Mouse (Mus musculus) bone marrow macrophage, adult 2 months (primary cell): ENCODE measurements at regions not wholly inside any gene's neighbourhood (a gene's known extent, or its start where the extent isn't known, plus 50 kb on each side); places are given as distances from the start of the nearest gene placed in this dataset.

Experiments used
- H3K27ac ChIP-seq: 2 replicates; pipeline ENCODE4 v1.5.1; 2012; ENCODE audit warnings: low read depth, low read length; ENCODE audit not compliant: insufficient read depth
- H3K4me1 ChIP-seq: 2 replicates; pipeline ENCODE4 v1.6.1; 2012; ENCODE audit warnings: low read length; ENCODE audit not compliant: control insufficient read depth, insufficient read depth
- H3K4me3 ChIP-seq: 2 replicates; pipeline ENCODE4 v1.5.1; 2012; ENCODE audit warnings: mild to moderate bottlenecking, low read length, moderate library complexity; ENCODE audit not compliant: insufficient read depth
- CTCF ChIP-seq: IDR thresholded peaks from 2 replicates; pipeline ENCODE4 v1.5.1; 2012; ENCODE audit warnings: low read depth, mild to moderate bottlenecking, low read length, moderate library complexity
- POLR2A ChIP-seq: IDR thresholded peaks from 2 replicates; pipeline ENCODE4 v1.6.1; 2012; ENCODE audit warnings: mild to moderate bottlenecking, low read depth, low read length, borderline replicate concordance

DNA sequence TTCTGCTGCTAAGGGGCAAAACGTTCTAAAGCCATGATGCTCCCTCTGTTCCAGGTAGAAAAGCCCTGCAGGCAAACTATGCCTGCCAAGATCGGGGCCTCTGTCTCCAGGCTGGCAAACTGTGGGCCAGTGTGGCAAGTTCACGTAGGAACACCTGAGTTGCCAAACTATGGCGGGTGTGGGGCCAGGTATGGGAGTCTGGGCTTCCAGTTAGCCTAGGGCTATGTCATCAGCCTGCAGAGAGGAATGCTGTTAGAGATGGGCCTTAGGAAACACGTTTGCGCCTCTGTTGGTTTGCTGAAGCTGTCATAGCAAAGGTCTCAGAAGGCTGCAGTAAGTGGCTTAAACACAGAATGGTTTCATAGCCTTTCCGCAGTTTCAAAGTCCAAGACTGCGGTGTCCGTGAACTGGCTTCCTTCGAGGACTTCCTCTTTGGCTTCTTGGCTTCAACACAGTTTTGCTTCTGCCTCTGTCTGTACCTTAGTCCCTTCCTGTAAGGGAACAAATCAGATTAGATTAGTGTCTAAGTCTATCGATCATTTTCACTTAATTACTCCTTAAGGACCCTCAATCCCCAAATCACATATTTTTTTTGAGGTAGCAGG lies 110.1 kb downstream of the Snx18 start:
- no peak for TF ChIP-seq POLR2A
- Histone ChIP-seq H3K4me1 (peaks cover 17% of the 10 kb centered on the region), H3K4me3 (no peak overlapping the region), H3K27ac (peak overlapping the region; percentile 56)

DNA sequence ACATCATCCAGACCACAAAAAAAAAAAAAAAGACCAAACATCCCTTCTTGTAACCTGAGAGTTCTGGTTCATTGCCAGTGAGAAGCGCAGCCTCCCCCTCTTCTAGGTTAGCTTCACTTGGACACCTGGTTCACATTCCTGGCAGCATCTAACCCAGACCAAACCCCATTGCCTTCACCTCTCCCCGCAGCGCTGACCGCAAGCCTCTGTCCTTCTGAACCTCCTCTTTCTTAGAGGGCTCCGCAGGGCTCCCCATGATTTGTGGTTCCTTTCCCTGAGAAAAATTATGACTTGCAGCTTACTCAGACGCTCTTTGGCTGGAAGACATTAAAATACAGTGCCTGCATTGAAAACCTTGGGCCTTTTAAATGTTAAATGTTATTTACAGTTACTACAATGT lies 115.8 kb downstream of the Snx18 start:
- H3K4me1 ChIP-seq = 0 out of 2 replicates have a peak, but pooled peaks cover 5% of the 10 kb centered on the region
- H3K4me3 ChIP-seq = no peak overlapping the region
- no peak for TF ChIP-seq CTCF
- TF ChIP-seq POLR2A = no peak
- no peak overlapping the region for H3K27ac ChIP-seq

DNA sequence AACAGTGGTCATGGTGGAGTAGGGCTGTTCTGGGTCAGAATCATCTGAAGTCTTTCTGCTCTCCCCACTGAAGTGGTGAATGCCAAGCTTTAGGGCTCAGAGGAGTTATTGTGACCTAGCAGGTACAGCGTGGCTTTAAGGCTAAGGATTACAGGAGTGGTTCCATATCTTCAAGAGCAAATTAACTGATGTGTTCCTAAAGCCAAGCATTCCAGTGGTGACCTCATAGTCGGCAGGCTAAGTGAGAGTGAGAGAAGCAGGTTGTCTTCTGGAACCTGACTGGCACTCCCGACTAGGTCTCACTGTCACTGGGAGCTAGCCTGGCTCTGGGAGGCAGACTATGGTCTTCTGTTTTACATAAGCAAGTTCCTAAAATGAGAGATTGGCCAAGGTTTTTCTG lies 116.3 kb downstream of the Snx18 start:
- Histone ChIP-seq H3K4me1 (0 out of 2 replicates have a peak, but pooled peaks cover 3% of the 10 kb centered on the region), H3K27ac (no peak overlapping the region), H3K4me3 (no peak overlapping the region)
- no peak for TF ChIP-seq POLR2A

DNA sequence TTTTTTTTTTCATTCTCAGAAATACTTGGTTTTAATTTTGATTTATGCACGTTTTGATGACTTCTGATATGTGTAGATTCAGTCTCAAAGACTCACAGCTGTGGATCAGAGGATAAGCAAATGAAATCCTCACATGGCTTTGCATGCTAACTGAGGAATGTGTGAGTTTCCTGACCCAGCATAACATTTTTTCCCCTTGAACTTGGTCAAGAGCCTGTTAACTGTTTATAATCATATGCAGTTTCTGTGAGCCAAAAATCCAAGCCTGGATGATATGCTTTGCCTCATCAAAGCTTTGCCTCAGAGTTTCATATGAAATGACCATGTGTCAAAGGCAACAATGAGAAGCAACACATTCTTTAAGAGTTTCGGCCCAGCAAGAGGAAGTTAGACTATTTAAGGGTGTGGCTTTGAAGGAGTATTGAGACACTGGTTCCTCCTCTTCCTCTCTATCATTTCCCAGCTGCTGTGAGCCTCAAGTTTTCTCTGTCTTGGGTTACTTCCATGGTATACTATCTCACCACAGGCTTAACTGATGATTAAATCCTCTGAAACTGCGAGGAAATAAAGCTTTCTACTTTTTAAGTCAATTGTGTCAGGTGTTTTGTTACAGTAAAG lies 117.9 kb downstream of the Snx18 start:
- Histone ChIP-seq H3K27ac (no peak overlapping the region), H3K4me1 (0 out of 2 replicates have a peak, but pooled peaks cover 3% of the 10 kb centered on the region), H3K4me3 (no peak overlapping the region)
- no peak for TF ChIP-seq POLR2A
- TF ChIP-seq CTCF = no peak

DNA sequence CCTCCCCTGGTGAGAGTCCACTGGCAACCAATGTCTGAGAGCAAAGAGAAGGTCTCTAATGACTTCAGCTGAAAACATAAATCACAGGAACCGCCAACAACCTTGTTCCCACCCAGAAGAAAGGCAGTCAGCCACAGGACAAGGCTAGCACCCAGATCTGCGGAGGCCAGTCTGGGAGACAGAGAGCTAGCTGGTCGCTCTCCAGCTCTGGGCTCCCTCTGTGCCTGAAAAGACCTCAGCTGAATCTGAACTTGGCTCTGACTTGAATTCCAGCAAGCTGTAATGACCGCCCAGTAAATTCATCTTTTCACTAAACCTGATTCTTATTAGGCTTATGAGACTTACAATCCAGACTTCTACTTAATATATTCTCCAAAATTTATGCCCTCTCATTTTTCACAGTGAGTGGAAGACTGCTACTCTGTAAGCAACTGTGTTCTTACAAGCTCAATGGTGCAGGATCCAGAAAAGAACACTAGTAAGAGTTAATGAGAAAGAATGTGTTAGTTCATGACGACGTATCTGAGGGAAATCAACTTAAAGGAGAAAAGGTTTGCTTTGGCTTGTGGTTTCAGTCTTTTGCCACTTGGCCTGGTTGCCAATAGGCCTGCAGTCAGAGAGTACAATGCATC lies 119.2 kb downstream of the Snx18 start:
- no peak overlapping the region for H3K27ac ChIP-seq
- no peak overlapping the region for H3K4me3 ChIP-seq
- peaks cover 8% of the 10 kb centered on the region for H3K4me1 ChIP-seq
- no peak for TF ChIP-seq POLR2A
- no peak for TF ChIP-seq CTCF

DNA sequence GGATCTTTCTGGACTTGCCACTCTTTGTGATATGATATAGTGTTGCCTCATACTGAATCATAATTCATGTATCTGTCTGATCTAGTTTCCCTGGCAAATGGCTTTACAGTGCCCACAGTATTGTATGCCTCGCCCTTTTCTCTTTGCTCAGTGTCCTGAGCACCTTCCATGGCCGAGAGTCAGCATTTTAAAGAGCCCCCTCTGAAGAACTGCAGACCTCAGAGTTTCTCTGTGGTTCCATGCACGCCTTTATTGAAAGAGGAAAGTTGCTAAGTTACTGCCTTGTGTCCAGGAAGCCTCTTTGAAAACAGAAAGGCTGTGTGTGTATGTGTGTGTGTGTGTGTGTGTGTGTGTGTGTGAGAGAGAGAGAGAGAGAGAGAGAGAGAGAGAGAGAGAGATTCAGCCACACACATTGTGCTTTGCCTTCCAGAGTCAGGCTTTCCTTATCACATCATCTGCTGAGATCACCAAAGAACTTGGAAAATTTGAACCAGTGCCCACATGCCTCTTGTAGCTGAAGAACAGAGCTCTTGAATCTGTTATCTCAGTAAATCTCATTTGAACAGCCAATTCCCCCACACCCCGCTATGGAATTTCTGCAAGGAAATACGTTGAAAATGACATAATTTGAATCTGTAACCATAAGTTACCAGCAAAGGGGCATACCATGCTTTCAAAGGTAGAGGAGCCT lies 122.6 kb downstream of the Snx18 start:
- TF ChIP-seq CTCF (no peak), POLR2A (no peak)

DNA sequence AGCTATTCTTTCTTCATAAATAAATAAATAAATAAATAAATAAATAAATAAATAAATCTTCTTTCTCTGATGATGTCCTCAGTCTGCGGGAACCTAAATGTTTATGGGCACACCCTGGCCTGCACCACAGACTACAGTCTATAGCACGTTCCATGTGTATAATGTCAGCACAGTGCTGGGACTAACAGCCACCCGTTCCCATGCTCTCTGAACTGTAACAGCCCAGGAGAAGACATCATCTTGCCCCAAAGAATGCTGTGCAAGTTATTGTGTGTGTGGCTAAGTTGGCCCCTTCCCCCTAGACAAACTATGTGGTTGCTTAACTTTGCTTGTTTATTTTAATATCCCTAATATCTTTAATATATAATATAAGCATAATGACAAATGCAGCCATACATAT lies 123.2 kb downstream of the Snx18 start:
- Histone ChIP-seq H3K4me1 (peaks cover 17% of the 10 kb centered on the region), H3K4me3 (no peak overlapping the region), H3K27ac (no peak overlapping the region)
- TF ChIP-seq CTCF = no peak
- no peak for TF ChIP-seq POLR2A

More for the DNA sequence above, 122.6 kb downstream of the Snx18 start:
- Histone ChIP-seq H3K27ac (no peak overlapping the region), H3K4me1 (peaks cover 16% of the 10 kb centered on the region), H3K4me3 (no peak overlapping the region)

DNA sequence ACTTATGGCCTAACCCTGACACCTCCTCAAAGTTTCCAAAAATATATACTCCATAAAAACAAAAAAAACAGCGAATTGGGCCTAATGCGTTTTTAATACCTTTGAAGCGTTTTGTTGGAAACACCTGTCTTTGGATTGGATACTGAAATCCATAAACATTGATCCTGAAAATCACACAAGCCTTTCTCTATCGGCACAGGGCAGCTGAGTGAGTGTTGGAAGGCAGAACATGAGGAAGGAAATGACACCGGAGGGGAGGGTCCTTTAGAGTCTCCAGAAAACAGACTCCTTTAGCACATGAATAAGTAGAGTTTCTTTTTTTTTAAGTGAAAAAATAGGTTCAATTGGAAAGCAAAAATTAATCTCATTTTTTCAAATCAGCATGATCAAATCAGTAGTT lies 123.7 kb downstream of the Snx18 start:
- TF ChIP-seq POLR2A (no peak), CTCF (no peak)
- Histone ChIP-seq H3K4me3 (no peak overlapping the region), H3K27ac (no peak overlapping the region), H3K4me1 (peaks cover 21% of the 10 kb centered on the region)

DNA sequence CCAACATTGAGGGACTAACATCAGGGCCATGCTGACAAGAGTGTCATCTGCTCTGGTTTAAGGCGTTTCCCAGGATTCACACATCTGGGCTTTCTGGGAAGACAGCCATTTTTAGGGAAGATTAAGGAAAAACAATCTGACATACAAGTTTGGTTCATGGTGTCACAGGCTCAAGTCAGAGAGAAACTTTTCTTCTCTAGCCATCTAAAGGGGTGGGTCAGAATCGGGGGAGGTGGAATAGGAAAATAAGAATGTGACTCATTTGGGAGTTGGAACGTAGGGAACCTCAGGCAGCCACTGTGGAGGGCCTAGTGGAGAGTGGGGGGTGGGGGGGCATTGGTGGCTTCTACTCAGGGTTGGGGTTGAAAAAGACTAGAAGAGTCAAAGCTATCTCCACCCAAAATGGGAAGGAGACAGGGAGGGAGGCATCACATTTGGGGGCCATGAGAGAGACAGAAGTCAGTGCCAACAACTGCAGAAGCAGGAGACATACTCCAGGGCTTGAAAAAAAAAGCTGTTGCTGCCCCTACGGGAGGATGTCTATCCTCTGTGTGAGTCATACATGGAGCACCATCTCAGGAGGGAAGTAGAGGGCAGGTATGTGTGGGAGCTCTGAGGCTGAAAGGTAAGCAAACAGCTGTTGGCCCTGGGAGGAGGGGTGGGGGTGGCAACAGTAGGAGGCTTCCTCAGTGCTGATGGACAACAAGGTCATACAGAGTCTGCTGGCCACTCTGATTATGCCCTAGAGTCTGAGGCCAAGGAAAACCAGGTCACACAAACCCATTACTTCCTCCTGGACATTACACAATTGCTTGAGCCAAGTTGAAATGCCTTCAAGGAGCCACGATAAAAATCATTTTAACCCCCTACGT lies 128.2 kb downstream of the Snx18 start:
- Histone ChIP-seq H3K4me3 (no peak overlapping the region), H3K4me1 (peaks cover 45% of the 10 kb centered on the region), H3K27ac (no peak overlapping the region)
- no peak for TF ChIP-seq CTCF
- TF ChIP-seq POLR2A = no peak
